Mouse (Mus musculus) spleen, postnatal 14 days (tissue): ENCODE results near the gene Traf5.

ENCODE experiments used
- DNase-seq, 2 experiments: peaks; one replicate each; pipeline ENCODE4 v3.0.0; 2021 to 2022; ENCODE audit warnings: low spot score in 2 of 2

Gene Traf5

GRCm38 (mm10) chr1:192091806-192092772 lies at the start of gene Traf5:
TSS of gene Traf5 (minus strand) at chr1:192092559.
- peak; percentile 99 for DNase-seq

- DNase-seq: no peak
Observed at GRCm38 (mm10) chr1:192140313-192140712, 48.0 kb upstream of the Traf5 start.

- peak; percentile 66 to 72 for DNase-seq
Observed at GRCm38 (mm10) chr1:192137926-192138910, 45.9 kb upstream of the Traf5 start, which contains the start of gene Rcor3. TSS of gene Rcor3 (minus strand) at chr1:192138062.

GRCm38 (mm10) chr1:192137291-192137925 lies 45.0 kb upstream of the Traf5 start:
- no peak for DNase-seq

- DNase-seq: peak; percentile 42 to 56
Observed at GRCm38 (mm10) chr1:192136561-192137290, 44.4 kb upstream of the Traf5 start.

GRCm38 (mm10) chr1:192130202-192130601 lies 37.8 kb upstream of the Traf5 start:
- no peak for DNase-seq

- no peak for DNase-seq
Observed at GRCm38 (mm10) chr1:192128343-192128742, 36.0 kb upstream of the Traf5 start.

GRCm38 (mm10) chr1:192125761-192126160 lies 33.4 kb upstream of the Traf5 start:
- DNase-seq: no peak

GRCm38 (mm10) chr1:192116262-192116661 lies 23.9 kb upstream of the Traf5 start:
- DNase-seq: no peak

- no peak for DNase-seq
Observed at GRCm38 (mm10) chr1:192115378-192115777, 23.0 kb upstream of the Traf5 start.

- no peak for DNase-seq
Observed at GRCm38 (mm10) chr1:192109169-192109568, 16.8 kb upstream of the Traf5 start.

GRCm38 (mm10) chr1:192107352-192107751 lies 15.0 kb upstream of the Traf5 start:
- peak in 1 of 2 experiments; percentile 20 for DNase-seq

- DNase-seq: no peak
Observed at GRCm38 (mm10) chr1:192105902-192106389, 13.6 kb upstream of the Traf5 start.

GRCm38 (mm10) chr1:192104021-192104420 lies 11.7 kb upstream of the Traf5 start:
- no peak for DNase-seq

GRCm38 (mm10) chr1:192103176-192103575 lies 10.8 kb upstream of the Traf5 start:
- no peak for DNase-seq

- no peak for DNase-seq
Observed at GRCm38 (mm10) chr1:192101359-192101758, 9.0 kb upstream of the Traf5 start.

- no peak for DNase-seq
Observed at GRCm38 (mm10) chr1:192100742-192101141, 8.4 kb upstream of the Traf5 start.

GRCm38 (mm10) chr1:192095626-192096025 lies 3.3 kb upstream of the Traf5 start:
- DNase-seq: no peak

GRCm38 (mm10) chr1:192094451-192095170 lies 2.3 kb upstream of the Traf5 start:
- DNase-seq: peak; percentile 35 to 64
